Mouse (Mus musculus): Measurements from ENCODE around the gene Srpx.

The Srpx gene

DNA sequence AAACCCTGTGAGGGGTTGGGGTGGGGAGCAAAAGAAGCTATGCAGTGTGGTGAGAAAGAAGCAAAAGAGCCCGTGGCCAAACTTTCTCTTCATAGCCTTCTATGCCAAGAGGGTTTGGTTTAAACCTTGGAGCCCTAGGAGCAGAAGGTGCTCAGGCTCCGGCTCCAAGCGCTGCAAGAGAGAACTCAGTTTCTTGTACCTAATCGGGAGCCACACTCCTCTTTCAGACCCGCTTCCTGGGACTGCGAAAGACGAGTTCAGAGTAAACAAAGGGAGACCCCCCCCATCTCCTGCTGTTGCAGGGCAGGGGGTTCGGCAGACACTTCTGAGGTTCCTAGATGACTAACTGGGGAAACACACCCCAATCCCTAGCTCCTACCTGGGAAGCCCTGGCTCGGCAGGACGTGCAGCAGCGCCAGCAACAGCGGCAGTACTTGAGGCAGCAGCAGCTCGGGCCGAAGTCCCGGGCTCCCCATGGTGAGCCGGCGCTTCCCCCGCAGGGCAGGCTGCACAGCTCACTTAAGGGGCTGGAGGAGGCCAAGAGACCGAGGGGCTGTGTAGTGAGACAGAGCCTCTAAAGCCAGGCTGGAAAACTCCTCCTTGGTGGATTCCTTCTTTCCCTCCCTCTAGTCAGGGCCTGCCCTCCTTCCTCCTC, at the start of gene Srpx:
Gene Srpx, minus strand, starts transcription at position 645 of the 655 bp plus-strand sequence.
- no peak for DNase-seq (ENCODE audit: low spot score)

GRCm38 (mm10) chrX:10152390-10152789, 34.9 kb upstream of the Srpx start:
- no peak for DNase-seq (ENCODE audit: low spot score)

- no peak for DNase-seq (ENCODE audit: low spot score)
Observed at GRCm38 (mm10) chrX:10115780-10116179, 1.7 kb downstream of the Srpx start.

- DNase-seq (ENCODE audit: low spot score), result no peak
Observed at GRCm38 (mm10) chrX:10110736-10111135, 6.8 kb downstream of the Srpx start.

- no peak for DNase-seq (ENCODE audit: low spot score)
Observed at GRCm38 (mm10) chrX:10108558-10108957, 9.0 kb downstream of the Srpx start.

- DNase-seq (ENCODE audit: low spot score), result no peak
Observed at GRCm38 (mm10) chrX:10105475-10105874, 12.0 kb downstream of the Srpx start.

DNA sequence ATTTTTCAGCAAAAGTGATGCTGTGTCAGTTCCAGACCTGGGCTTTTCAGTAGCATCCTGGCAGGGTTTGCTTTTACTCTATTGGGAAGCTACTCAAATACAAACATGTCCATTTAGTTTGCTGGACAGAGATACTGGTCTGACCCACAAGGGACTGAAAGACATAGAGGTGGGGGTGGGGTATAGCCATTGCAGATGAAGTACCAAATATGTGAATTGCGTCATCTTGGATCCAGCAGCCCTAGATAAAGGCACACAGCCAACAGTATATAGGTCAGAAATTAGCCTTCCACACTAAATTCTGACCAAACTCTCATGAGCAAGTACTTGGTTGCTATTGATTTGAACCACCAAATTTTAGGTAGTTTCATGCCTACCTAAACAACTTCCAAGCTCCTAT, 14.8 kb downstream of the Srpx start:
- DNase-seq (ENCODE audit: low spot score), result no peak

DNA sequence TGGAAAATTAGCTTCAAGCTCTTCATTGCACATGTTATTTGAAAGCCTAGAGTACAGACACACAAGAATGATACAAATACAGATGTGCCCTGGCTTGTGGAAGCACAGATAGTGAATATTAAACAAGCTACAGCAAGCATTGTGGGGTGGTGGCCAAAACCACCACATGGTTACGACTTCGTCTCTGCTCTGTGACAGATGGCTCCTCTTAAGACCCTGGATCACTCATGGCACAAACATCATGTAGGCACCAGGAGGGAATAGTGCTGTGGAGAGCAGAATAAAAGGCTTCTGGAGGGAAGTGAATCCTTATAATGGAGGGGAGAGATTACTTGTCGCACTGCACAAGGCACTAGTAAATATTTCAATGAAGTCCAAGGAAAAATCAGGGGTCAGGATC, 21.7 kb downstream of the Srpx start:
- no peak for DNase-seq (ENCODE audit: low spot score)

- DNase-seq (ENCODE audit: low spot score), result no peak
Observed at GRCm38 (mm10) chrX:10080385-10080784, 37.1 kb downstream of the Srpx start.

- no peak for DNase-seq (ENCODE audit: low spot score)
Observed at GRCm38 (mm10) chrX:10079981-10080380, 37.5 kb downstream of the Srpx start.

DNA sequence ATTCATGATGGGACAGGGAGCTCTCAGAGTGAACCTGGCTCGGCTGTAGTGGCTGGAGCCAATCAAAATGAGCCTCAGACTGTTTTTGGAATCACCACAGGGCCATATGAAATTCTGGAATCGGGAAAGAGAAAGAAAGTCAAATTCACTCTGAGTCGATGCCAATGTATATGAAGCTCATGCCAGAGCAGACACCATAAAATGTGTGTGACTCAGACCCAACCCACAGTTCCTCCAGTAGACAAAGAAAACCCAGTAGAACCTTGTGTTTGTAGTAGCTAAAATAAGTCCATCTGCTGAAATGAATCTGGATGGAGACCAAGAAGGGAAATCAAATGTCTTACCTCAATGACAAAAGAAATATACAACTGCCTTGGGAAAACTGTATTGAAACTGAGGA, 43.5 kb downstream of the Srpx start:
- no peak for DNase-seq (ENCODE audit: low spot score)

GRCm38 (mm10) chrX:10071529-10071928, 46.0 kb downstream of the Srpx start:
- no peak for DNase-seq (ENCODE audit: low spot score)

- no peak for DNase-seq (ENCODE audit: low spot score)
Observed at GRCm38 (mm10) chrX:10070689-10071088, 46.8 kb downstream of the Srpx start.

- DNase-seq (ENCODE audit: low spot score), result no peak
Observed at GRCm38 (mm10) chrX:10069405-10069804, 48.1 kb downstream of the Srpx start.

GRCm38 (mm10) chrX:10063781-10064180, 53.7 kb downstream of the Srpx start:
- no peak for DNase-seq (ENCODE audit: low spot score)

DNA sequence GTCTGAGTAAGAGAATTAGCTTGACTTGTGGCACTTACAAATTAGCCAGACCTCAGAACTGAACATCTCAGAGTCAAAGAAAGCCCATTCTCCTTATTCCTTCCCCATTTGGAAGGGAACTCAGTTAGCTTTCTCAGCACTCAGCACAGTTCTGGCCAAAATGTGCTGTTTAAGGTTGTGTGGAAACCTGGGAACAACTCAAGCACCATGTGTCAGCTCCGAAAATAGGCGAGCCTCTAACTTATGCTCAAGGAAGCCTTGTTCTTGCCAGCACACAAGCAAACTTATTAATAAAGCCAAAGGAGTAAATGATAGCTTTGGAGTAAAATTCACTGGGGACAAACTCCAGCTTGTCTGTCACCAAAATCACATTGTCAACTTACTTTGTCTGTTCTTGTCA, 54.1 kb downstream of the Srpx start:
- no peak for DNase-seq (ENCODE audit: low spot score)

GRCm38 (mm10) chrX:10062201-10062600, 55.3 kb downstream of the Srpx start:
- no peak for DNase-seq (ENCODE audit: low spot score)

GRCm38 (mm10) chrX:10034666-10035065, 82.8 kb downstream of the Srpx start:
- DNase-seq (ENCODE audit: low spot score), result no peak

DNA sequence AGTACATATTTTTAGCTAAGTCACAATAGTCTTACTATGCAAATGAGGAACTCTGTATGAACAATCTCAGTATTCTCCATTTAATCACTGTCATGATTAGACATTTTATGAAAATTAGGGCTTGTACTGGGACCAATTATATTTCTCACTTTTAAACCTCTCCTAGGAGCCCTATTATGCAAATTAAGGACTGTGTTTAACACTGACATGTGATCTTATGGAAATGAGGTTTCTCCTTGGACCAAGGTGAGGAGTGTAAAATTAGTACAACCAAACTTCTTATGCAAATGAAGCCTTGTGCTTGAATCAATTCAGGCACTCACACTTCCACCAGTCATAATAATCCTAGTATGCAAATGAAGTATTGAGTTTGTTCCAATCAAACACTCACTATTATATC, 107.3 kb downstream of the Srpx start:
- no peak for DNase-seq (ENCODE audit: low spot score)

DNA sequence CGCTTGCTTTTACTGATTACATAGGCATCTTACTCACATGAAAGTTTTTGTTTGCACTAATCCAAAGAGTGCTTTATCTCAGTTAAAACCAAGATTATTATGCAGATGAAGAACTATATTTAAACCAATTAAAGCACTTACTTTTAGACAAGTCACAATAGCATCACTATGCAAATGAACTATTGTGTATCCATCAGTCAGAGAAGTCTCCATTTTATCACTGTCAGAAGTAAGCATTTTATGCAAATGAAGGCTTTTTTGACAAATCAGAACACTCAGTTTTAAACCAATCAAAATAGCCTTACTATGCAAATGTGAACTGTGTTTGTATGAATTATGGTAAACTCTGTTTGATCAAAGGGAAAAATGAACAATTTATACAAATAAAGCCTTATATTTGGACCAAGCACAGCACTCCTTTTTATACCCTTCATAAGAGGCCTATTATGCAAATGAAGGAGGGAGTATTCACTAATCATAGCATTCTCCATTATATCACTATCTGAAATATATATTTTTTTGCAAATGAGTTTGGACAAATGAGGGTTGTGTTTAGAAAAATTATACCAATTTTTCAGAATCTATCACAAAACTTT, 109.7 kb downstream of the Srpx start:
- no peak for DNase-seq (ENCODE audit: low spot score)

GRCm38 (mm10) chrX:10005946-10006345, 111.6 kb downstream of the Srpx start:
- no peak for DNase-seq (ENCODE audit: low spot score)

- no peak for DNase-seq (ENCODE audit: low spot score)
Observed at GRCm38 (mm10) chrX:10000718-10001117, 116.8 kb downstream of the Srpx start.
